Mouse (Mus musculus) spleen, postnatal 10 days (tissue): ENCODE data around the gene Coq8b.

Experiments used
- DNase-seq, 2 experiments: peaks; one replicate each; pipeline ENCODE4 v3.0.0; 2021 to 2022; ENCODE audit warnings: low spot score in 2 of 2

Coq8b gene

GRCm38 (mm10) chr7:27271423-27271822 is 38.6 kb downstream of the Coq8b start:
- no peak for DNase-seq

GRCm38 (mm10) chr7:27273739-27274351 is 41.0 kb downstream of the Coq8b start:
- DNase-seq = peak in 1 of 2 experiments; percentile 67

GRCm38 (mm10) chr7:27274916-27275315 is 42.1 kb downstream of the Coq8b start:
- no peak for DNase-seq

GRCm38 (mm10) chr7:27276021-27276420 is 43.2 kb downstream of the Coq8b start:
- DNase-seq = no peak

GRCm38 (mm10) chr7:27277191-27277590 is 44.4 kb downstream of the Coq8b start:
- DNase-seq = no peak

- no peak for DNase-seq
Observed at GRCm38 (mm10) chr7:27281717-27282116, 48.9 kb downstream of the Coq8b start.

GRCm38 (mm10) chr7:27282225-27282624 is 49.4 kb downstream of the Coq8b start:
- no peak for DNase-seq

GRCm38 (mm10) chr7:27284865-27285697 is 52.3 kb downstream of the Coq8b start:
- DNase-seq = peak in 1 of 2 experiments; percentile 51

- DNase-seq = peak in 1 of 2 experiments; percentile 66
Observed at GRCm38 (mm10) chr7:27285698-27286066, 52.9 kb downstream of the Coq8b start.

GRCm38 (mm10) chr7:27288732-27289131 is 55.9 kb downstream of the Coq8b start:
- no peak for DNase-seq

GRCm38 (mm10) chr7:27290555-27290954 is 57.7 kb downstream of the Coq8b start:
- DNase-seq = no peak

- no peak for DNase-seq
Observed at GRCm38 (mm10) chr7:27291795-27292466, 59.1 kb downstream of the Coq8b start.

GRCm38 (mm10) chr7:27295956-27296355 is 63.1 kb downstream of the Coq8b start:
- DNase-seq = no peak

GRCm38 (mm10) chr7:27296518-27296917 is 63.7 kb downstream of the Coq8b start:
- no peak for DNase-seq

- no peak for DNase-seq
Observed at GRCm38 (mm10) chr7:27298033-27298610, 65.3 kb downstream of the Coq8b start.

GRCm38 (mm10) chr7:27298816-27299215 is 66.0 kb downstream of the Coq8b start:
- DNase-seq = no peak

- no peak for DNase-seq
Observed at GRCm38 (mm10) chr7:27300351-27300750, 67.5 kb downstream of the Coq8b start.

GRCm38 (mm10) chr7:27300801-27301200 is 68.0 kb downstream of the Coq8b start:
- DNase-seq = no peak

- DNase-seq = peak; percentile 29 to 69
Observed at GRCm38 (mm10) chr7:27302172-27302571, 69.3 kb downstream of the Coq8b start.

GRCm38 (mm10) chr7:27305091-27305730 is 72.4 kb downstream of the Coq8b start:
- no peak for DNase-seq
